Mouse (Mus musculus) v-Abl transformed pro-B cells (cell line): ENCODE data around the gene Mup16.
"Not testable (repeated sequence)": the region's sequence is repeated elsewhere in the genome, so short reads cannot be mapped to it uniquely, and the experiment has no call there.

ENCODE experiments used
- in situ Hi-C, 2 experiments: fragments of 400-800 bp; cut with MboI; formaldehyde crosslinking; loops; one replicate each; pipeline ENCODE4 v1.15.1; 2025; ENCODE audit not compliant: unreplicated experiment in 2 of 2

The Mup16 gene

DNA sequence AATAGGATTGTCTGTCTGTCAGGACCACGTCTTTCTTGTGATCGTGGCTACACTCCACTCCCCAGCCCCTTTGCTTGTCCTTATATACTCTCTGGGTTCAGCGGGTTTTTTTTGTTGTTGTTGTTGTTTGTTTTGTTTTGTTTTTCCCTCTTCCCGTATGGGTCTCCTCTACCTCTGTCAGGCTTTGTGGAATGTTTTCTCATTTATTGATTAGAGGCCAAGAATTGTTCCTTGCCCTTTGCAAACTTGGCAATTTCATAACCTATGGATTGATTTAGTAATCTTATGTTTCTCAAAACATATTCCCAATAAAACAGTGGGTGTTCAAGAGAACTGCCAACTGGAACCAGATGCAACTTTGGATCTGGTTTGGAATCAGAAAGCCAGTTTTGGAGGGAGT lies at the start of gene Mup16:
Mup16 (minus strand) TSS at position 101 of the 400 bp plus-strand sequence.
- in situ Hi-C loops: not testable (repeated sequence)

DNA sequence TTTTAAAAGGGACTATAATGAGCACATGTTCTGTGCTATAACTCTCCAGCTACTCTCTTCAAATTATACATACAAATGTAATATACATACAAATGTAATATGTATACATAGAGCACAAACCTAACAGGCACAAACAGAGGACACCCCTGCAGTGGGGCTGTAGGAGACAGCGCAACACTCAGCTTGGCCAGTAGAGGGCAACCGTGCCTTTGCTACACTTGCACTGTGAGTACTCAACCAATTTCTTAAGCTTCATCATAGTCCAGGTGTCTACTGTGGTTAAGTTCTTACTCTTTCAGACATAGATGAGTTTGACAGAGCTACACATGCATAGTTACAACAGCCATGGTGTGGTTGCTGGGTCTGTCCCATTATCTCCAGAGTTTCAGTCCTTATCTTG lies 36.6 kb upstream of the Mup16 start:
- in situ Hi-C loops: not testable (repeated sequence)
